Mouse (Mus musculus): Measurements from ENCODE around the gene Slc25a19. TPM values are rescaled to one million over a fixed set of nuclear protein-coding genes. Genes with fewer than 3 reads are reported as not detected.
A peak's percentile ranks its signal among the peaks of the same experiment; 100 is the strongest.

The Slc25a19 gene
- polyA plus RNA-seq, 1 experiment from 2014 or later: 24.0 TPM

DNA sequence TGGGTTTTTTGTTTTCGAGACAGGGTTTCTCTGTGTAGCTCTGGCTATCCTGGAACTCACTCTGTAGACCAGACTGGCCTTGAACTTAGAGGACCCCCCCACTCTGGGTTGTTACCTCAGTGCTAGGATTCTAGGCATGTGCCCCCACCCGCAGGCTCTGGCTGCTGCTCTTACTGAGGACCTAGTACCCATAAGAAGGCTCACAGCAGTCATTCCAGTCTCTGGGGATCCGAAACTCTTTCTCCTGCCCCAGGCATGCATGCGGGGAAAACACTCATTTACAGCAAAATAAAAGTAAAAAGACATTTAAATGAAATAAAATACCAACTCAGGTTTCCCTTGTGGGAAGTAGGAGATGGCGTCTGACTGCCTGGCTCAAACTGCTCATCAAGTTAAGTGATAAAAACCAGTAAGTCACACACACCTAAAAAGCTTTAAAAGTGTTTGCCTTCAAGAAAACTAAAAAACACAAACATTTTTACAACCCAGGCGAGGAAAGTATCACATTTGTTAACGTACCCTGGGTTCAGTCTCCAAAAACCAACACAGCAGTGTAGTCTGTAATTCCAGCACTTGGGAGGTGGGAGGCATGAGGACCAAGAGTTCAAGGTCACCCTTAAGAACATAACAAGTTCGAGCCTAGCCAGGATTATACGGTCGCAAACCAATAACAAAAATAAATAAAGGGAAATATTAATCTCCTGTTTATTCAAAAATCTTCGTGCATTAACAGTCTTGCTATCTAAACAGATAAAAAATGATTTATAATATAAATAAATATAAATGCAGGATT is 1.1 kb downstream of the Slc25a19 start:
- WGBS: 61% methylated on average over 11 of the region's 11 CpGs

DNA sequence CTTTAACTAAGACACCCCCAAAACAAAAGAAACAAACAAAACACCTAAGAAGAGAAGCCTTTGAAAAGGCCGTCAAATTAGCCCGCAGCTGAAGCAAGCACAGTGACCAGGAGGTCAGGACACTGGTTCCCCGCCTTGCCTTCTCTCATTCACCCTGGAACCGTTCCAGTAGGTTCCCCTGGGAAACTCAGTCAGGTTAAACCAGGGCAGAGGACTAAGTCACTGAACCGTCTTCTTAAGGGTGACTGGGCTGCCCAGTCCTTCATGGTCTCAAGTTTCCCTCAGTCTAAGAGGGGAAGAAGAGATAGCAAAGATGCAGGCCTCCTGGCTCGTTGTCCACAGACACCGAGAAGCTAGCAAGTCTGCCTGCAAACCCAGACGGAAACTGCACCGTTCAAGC is 2.2 kb downstream of the Slc25a19 start:
- H3K9me3 ChIP-seq (ENCODE audit: control insufficient read depth, low read length): no peaks in the 10 kb centered on the region
- DNase-seq (ENCODE audit: low spot score, missing footprints) (no peak), ATAC-seq (ENCODE audit: low FRiP score) (no peak)
- no peak overlapping the region for H3K4me3 ChIP-seq (ENCODE audit: low read depth, low read length)
- H3K4me2 ChIP-seq: no peak overlapping the region
- WGBS: 83% methylated on average over 9 of the region's 9 CpGs
- no peaks in the 10 kb centered on the region for H3K27me3 ChIP-seq (ENCODE audit: control insufficient read depth, insufficient read depth, low read length)
- peaks cover 4% of the 10 kb centered on the region; the same call in 1 of the 2 replicates for H3K4me1 ChIP-seq (ENCODE audit: control insufficient read depth, insufficient read depth, low read length)
- 0 out of 2 replicates have a peak, but pooled peaks cover 2% of the 10 kb centered on the region for H3K36me3 ChIP-seq (ENCODE audit: control insufficient read depth, insufficient read depth, low read length)
- H3K9ac ChIP-seq (ENCODE audit: low read length): no peak overlapping the region
- no peak overlapping the region for H3K27ac ChIP-seq (ENCODE audit: low read depth, low read length)

More for the DNA sequence above, 1.1 kb downstream of the Slc25a19 start:
- Histone ChIP-seq H3K4me1 (ENCODE audit: control insufficient read depth, insufficient read depth, low read length) (peaks cover 4% of the 10 kb centered on the region; the same call in 1 of the 2 replicates), H3K27me3 (ENCODE audit: control insufficient read depth, insufficient read depth, low read length) (no peaks in the 10 kb centered on the region), H3K4me2 (peak overlapping the region; percentile 91), H3K9ac (ENCODE audit: low read length) (peak overlapping the region; percentile 73), H3K36me3 (ENCODE audit: control insufficient read depth, insufficient read depth, low read length) (0 out of 2 replicates have a peak, but pooled peaks cover 2% of the 10 kb centered on the region), H3K9me3 (ENCODE audit: control insufficient read depth, low read length) (no peaks in the 10 kb centered on the region), H3K4me3 (ENCODE audit: low read depth, low read length) (peak overlapping the region; percentile 71), H3K27ac (ENCODE audit: low read depth, low read length) (no peak overlapping the region)
- ATAC-seq (ENCODE audit: low FRiP score) (no peak), DNase-seq (ENCODE audit: low spot score, missing footprints) (no peak)

DNA sequence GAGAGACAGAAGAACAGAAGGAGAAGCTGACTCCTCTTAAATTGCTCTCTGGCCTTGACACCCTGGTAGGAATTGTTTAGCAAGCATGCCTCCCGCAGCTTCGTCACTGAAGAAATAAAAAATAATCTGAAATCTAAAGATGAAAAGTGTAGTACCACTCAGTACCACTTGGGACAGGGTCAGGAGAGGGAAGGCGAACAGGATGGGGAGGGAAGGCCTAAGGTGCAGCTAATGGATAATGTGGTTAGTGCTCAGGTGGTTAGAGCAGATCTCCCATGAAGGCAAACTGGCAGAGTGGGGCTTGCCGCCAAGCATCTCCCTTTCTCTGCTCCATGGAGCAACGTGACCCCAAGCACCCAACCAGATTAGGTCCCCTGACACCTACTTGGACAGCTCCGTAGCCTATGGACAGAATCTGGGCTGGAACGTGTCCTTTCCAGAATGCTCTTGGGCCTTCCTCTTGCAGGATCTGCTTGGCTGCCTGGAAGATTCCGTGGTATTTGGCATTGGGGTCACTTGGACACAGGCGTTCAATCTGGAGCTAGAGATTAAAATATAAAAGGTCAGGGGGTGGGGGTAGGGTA is 4.5 kb downstream of the Slc25a19 start:
- Histone ChIP-seq H3K4me1 (ENCODE audit: control insufficient read depth, insufficient read depth, low read length) (peaks cover 4% of the 10 kb centered on the region; the same call in 1 of the 2 replicates), H3K9me3 (ENCODE audit: control insufficient read depth, low read length) (no peaks in the 10 kb centered on the region), H3K4me3 (ENCODE audit: low read depth, low read length) (no peak overlapping the region), H3K9ac (ENCODE audit: low read length) (no peak overlapping the region), H3K4me2 (no peak overlapping the region), H3K27me3 (ENCODE audit: control insufficient read depth, insufficient read depth, low read length) (no peaks in the 10 kb centered on the region), H3K27ac (ENCODE audit: low read depth, low read length) (no peak overlapping the region), H3K36me3 (ENCODE audit: control insufficient read depth, insufficient read depth, low read length) (0 out of 2 replicates have a peak, but pooled peaks cover 2% of the 10 kb centered on the region)
- DNase-seq (ENCODE audit: low spot score, missing footprints) (no peak), ATAC-seq (ENCODE audit: low FRiP score) (no peak)
- WGBS: 75% methylated on average over 9 of the region's 9 CpGs

DNA sequence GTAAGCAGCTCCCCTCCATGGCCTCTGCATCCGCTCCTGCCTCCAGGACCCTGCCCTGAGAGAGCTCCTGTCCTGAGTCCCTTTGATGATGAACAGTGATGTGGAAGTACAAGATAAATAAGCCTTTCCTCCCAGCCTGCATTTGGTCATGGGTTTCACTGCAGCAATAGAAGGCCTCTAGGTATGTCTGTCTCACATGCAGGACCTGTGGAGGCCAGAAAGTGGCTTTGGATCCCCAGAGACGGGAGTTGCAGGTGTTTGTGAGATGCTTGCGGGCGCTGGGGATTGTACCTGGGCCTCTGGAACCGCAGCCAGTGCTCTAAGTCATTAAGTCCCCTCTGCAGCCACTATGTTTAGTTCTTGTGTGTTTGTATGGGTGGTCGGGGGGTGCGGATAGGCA is 8.1 kb downstream of the Slc25a19 start:
- no peak overlapping the region for H3K27ac ChIP-seq (ENCODE audit: low read depth, low read length)
- no peak for ATAC-seq (ENCODE audit: low FRiP score)
- H3K9me3 ChIP-seq (ENCODE audit: control insufficient read depth, low read length): no peaks in the 10 kb centered on the region
- DNase-seq (ENCODE audit: low spot score, missing footprints): no peak
- H3K4me3 ChIP-seq (ENCODE audit: low read depth, low read length): no peak overlapping the region
- H3K36me3 ChIP-seq (ENCODE audit: control insufficient read depth, insufficient read depth, low read length): 0 out of 2 replicates have a peak, but pooled peaks cover 2% of the 10 kb centered on the region
- H3K27me3 ChIP-seq (ENCODE audit: control insufficient read depth, insufficient read depth, low read length): no peaks in the 10 kb centered on the region
- no peaks in the 10 kb centered on the region for H3K4me1 ChIP-seq (ENCODE audit: control insufficient read depth, insufficient read depth, low read length)
- no peak overlapping the region for H3K4me2 ChIP-seq
- no peak overlapping the region for H3K9ac ChIP-seq (ENCODE audit: low read length)
- 93% methylated on average over 7 of the region's 7 CpGs for WGBS

DNA sequence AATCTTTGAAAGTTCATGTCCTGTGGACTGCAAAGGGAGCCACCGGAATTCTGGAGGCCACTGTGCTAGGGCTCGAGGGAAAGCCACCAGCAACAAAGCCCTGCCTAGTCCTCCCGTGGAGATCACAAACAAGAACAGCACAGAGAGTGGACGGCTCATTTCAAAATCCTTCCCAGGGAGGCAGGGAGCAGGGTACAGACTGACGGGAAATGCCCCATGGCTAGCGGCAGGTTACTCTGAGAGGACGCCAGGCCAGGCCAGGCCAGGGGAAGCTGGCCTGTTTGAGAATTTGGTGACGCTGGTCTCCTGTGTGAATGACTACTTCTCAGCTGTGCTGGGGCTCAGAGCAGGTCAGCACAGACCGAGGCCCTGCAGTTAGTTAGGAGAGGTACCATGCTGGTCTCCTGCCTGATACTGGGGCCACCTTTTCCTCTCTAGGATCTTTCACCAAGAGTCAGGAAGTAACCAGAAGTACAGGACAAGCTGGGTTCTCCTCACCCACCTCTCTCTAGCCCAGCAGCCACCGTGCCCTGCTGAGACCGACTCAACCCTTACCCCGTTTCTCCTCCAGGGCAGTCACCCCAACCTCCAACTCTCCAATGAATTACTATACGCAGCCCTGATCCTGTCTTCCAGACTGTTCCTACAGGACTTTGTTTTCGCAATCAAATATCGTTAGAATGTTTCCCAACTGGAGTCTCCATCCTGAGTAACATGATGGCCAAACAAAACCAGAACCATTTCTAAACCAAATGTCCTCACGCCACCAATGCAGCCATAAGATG is 9.2 kb downstream of the Slc25a19 start:
- DNase-seq (ENCODE audit: low spot score, missing footprints) (no peak), ATAC-seq (ENCODE audit: low FRiP score) (no peak)
- 88% methylated on average over 16 of the region's 16 CpGs for WGBS
- no peaks in the 10 kb centered on the region for H3K27me3 ChIP-seq (ENCODE audit: control insufficient read depth, insufficient read depth, low read length)
- no peaks in the 10 kb centered on the region for H3K9me3 ChIP-seq (ENCODE audit: control insufficient read depth, low read length)
- H3K9ac ChIP-seq (ENCODE audit: low read length): no peak overlapping the region
- H3K4me3 ChIP-seq (ENCODE audit: low read depth, low read length): no peak overlapping the region
- no peak overlapping the region for H3K4me2 ChIP-seq
- no peak overlapping the region for H3K27ac ChIP-seq (ENCODE audit: low read depth, low read length)
- 0 out of 2 replicates have a peak, but pooled peaks cover 2% of the 10 kb centered on the region for H3K36me3 ChIP-seq (ENCODE audit: control insufficient read depth, insufficient read depth, low read length)
- H3K4me1 ChIP-seq (ENCODE audit: control insufficient read depth, insufficient read depth, low read length): no peaks in the 10 kb centered on the region

DNA sequence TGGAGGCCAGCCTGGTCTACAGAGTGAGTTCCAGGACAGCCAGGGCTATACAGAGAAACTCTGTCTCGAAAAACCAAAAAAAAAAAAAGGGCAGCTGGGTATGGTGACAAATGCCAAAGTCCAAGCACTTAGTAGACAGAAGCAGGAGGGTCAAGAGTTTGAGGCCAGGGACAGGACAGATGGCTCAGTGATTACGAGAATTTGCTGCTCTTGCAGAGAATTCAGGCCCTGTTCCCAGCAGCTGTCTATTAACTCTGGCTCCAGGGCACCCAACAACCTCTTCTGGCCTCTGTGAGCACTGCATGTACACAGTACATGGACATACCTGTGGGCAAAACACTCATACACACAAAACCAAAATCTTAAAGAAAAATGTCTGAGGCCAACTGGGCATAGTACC is 10.1 kb downstream of the Slc25a19 start:
- no peak for DNase-seq (ENCODE audit: low spot score, missing footprints)
- no peak for ATAC-seq (ENCODE audit: low FRiP score)
- no peaks in the 10 kb centered on the region for H3K27me3 ChIP-seq (ENCODE audit: control insufficient read depth, insufficient read depth, low read length)
- no peaks in the 10 kb centered on the region for H3K9me3 ChIP-seq (ENCODE audit: control insufficient read depth, low read length)
- H3K4me3 ChIP-seq (ENCODE audit: low read depth, low read length): no peak overlapping the region
- peaks cover 5% of the 10 kb centered on the region for H3K4me1 ChIP-seq (ENCODE audit: control insufficient read depth, insufficient read depth, low read length)
- 0 out of 2 replicates have a peak, but pooled peaks cover 2% of the 10 kb centered on the region for H3K36me3 ChIP-seq (ENCODE audit: control insufficient read depth, insufficient read depth, low read length)
- no peak overlapping the region for H3K4me2 ChIP-seq
- H3K27ac ChIP-seq (ENCODE audit: low read depth, low read length): no peak overlapping the region
- WGBS: 89% methylated on average over 2 of the region's 2 CpGs
- H3K9ac ChIP-seq (ENCODE audit: low read length): no peak overlapping the region

DNA sequence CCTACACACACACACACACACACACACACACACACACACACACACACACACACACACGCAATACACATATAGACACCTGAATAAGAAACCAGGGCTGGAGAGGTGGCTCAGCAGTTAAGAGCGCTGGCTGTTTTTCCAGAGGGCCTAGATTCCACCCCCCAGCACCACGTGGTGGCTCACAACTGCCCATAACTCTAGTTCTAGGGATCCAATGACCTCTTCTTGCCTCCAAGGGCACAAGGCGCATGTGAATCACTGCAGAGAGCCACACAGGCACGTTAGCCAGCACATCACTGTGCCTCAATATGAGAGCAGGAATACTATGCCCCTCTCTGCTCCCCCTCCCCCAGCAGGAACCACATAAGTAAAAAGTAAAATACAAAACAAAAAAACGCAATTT is 11.2 kb downstream of the Slc25a19 start:
- no peak overlapping the region for H3K27ac ChIP-seq (ENCODE audit: low read depth, low read length)
- DNase-seq (ENCODE audit: low spot score, missing footprints) (no peak), ATAC-seq (ENCODE audit: low FRiP score) (no peak)
- H3K27me3 ChIP-seq (ENCODE audit: control insufficient read depth, insufficient read depth, low read length): no peaks in the 10 kb centered on the region
- no peaks in the 10 kb centered on the region for H3K9me3 ChIP-seq (ENCODE audit: control insufficient read depth, low read length)
- H3K9ac ChIP-seq (ENCODE audit: low read length): no peak overlapping the region
- no peak overlapping the region for H3K4me2 ChIP-seq
- no peaks in the 10 kb centered on the region for H3K36me3 ChIP-seq (ENCODE audit: control insufficient read depth, insufficient read depth, low read length)
- peaks cover 9% of the 10 kb centered on the region for H3K4me1 ChIP-seq (ENCODE audit: control insufficient read depth, insufficient read depth, low read length)
- no peak overlapping the region for H3K4me3 ChIP-seq (ENCODE audit: low read depth, low read length)
- 86% methylated on average over 6 of the region's 6 CpGs for WGBS

DNA sequence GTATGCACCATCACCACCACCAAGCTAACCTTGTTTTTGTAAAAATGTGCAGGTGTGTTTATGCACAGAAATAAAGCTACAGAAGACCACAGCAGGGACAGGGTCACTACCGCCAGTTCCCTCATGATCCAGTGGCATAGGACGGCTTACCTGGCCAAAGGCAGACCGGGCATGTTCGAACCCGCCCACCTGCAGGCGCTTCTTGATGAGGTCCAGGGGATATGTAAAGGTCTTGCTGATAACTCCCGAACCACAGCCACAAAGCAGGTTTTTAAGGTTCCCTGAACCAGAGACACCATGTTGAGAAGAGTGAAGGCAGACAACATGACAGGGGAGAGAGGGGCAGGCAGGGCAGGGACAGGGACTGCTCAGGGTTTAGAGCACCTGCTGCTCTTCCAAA is 11.7 kb downstream of the Slc25a19 start:
- Histone ChIP-seq H3K4me1 (ENCODE audit: control insufficient read depth, insufficient read depth, low read length) (peaks cover 11% of the 10 kb centered on the region), H3K36me3 (ENCODE audit: control insufficient read depth, insufficient read depth, low read length) (no peaks in the 10 kb centered on the region), H3K4me3 (ENCODE audit: low read depth, low read length) (no peak overlapping the region), H3K4me2 (no peak overlapping the region), H3K27ac (ENCODE audit: low read depth, low read length) (no peak overlapping the region), H3K27me3 (ENCODE audit: control insufficient read depth, insufficient read depth, low read length) (no peaks in the 10 kb centered on the region), H3K9me3 (ENCODE audit: control insufficient read depth, low read length) (no peaks in the 10 kb centered on the region), H3K9ac (ENCODE audit: low read length) (no peak overlapping the region)
- DNase-seq (ENCODE audit: low spot score, missing footprints) (no peak), ATAC-seq (ENCODE audit: low FRiP score) (no peak)
- whole genome bisulfite sequencing: 91% methylated on average over 7 of the region's 7 CpGs

DNA sequence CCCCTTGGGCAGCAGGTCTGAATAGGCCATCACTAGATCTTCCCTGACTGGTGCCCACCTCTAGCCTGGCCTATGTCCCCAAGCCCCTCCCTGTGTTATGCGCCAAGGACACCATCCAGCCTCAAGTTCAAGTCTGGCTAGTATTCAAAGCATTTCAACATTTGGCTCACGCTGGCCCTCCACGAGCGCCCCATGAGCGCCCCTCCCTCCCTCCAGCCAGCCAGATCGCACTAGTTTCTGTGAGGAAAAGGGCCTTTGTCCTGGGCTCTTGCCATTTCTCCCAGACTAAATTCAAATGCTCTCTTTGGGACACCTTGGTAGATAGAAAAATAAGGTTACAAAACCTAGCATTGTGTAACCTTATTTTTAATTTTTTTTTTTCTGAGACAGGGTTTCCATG is 12.2 kb downstream of the Slc25a19 start:
- ATAC-seq (ENCODE audit: low FRiP score): no peak
- DNase-seq (ENCODE audit: low spot score, missing footprints): no peak
- H3K4me3 ChIP-seq (ENCODE audit: low read depth, low read length): no peak overlapping the region
- no peak overlapping the region for H3K9ac ChIP-seq (ENCODE audit: low read length)
- no peaks in the 10 kb centered on the region for H3K36me3 ChIP-seq (ENCODE audit: control insufficient read depth, insufficient read depth, low read length)
- H3K4me1 ChIP-seq (ENCODE audit: control insufficient read depth, insufficient read depth, low read length): peaks cover 11% of the 10 kb centered on the region
- no peaks in the 10 kb centered on the region for H3K27me3 ChIP-seq (ENCODE audit: control insufficient read depth, insufficient read depth, low read length)
- WGBS: 91% methylated on average over 6 of the region's 6 CpGs
- H3K27ac ChIP-seq (ENCODE audit: low read depth, low read length): no peak overlapping the region
- H3K4me2 ChIP-seq: no peak overlapping the region
- no peaks in the 10 kb centered on the region for H3K9me3 ChIP-seq (ENCODE audit: control insufficient read depth, low read length)

All from midbrain, embryonic 11.5 days (tissue).